Mouse (Mus musculus) embryonic fibroblast, embryonic 13.5 days (primary cell): ENCODE results near the gene Arid5a. TPM values are rescaled to one million over a fixed set of nuclear protein-coding genes. Genes with fewer than 3 reads are reported as not detected.

ENCODE experiments used
- H3K27ac ChIP-seq: 2 replicates; pipeline ENCODE4 v1.5.1; 2012; ENCODE audit warnings: low read length, control low read depth, inconsistent platforms; ENCODE audit not compliant: insufficient read depth
- H3K4me1 ChIP-seq: 2 replicates; pipeline ENCODE4 v1.6.1; 2011; ENCODE audit warnings: low read length; ENCODE audit not compliant: control insufficient read depth, insufficient read depth
- H3K4me3 ChIP-seq: 2 replicates; pipeline ENCODE4 v1.5.1; 2011; ENCODE audit warnings: mild to moderate bottlenecking, control low read depth, low read length; ENCODE audit not compliant: insufficient read depth
- CTCF ChIP-seq: IDR thresholded peaks from 2 replicates; pipeline ENCODE4 v1.5.1; 2011; ENCODE audit warnings: mild to moderate bottlenecking, control low read depth, low read length, moderate library complexity, borderline replicate concordance; ENCODE audit not compliant: insufficient read depth
- POLR2A ChIP-seq: IDR thresholded peaks from 2 replicates; pipeline ENCODE4 v1.6.1; 2011; ENCODE audit warnings: low read depth, mild to moderate bottlenecking, control low read depth, low read length, moderate library complexity
- polyA plus RNA-seq: library from polyadenylated mRNA; stranded (reverse); fragments of >200 nt; gene quantifications from 2 replicates; pipeline ENCODE4 v1.2.4, GENCODE M21; 2011; ENCODE audit warnings: low read depth; ENCODE audit not compliant: missing spikeins, insufficient read length

Gene Arid5a
- polyA plus RNA-seq, 1 experiment: 13.8 TPM

DNA sequence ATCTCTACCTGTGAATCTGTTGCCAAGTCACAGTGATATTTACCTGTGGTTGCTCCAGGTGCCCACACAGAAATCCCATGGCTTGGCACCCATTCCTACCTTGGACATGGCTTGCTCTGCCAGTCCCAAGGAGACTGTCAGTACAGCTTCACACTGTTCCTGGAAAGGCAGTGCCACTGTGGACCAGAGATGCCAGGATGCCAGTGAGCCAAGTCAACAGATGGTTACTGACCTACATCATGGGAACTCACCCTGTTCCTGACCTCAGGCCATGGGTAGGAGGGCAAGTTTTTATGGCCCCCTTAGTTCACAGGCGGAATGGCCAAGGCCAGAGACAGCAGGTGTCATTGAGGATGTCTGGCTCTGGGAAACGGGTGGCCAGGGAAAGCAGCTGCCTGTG, 13.6 kb downstream of the Arid5a start:
- H3K4me3 ChIP-seq: no peak overlapping the region
- TF ChIP-seq CTCF (no peak), POLR2A (no peak)

DNA sequence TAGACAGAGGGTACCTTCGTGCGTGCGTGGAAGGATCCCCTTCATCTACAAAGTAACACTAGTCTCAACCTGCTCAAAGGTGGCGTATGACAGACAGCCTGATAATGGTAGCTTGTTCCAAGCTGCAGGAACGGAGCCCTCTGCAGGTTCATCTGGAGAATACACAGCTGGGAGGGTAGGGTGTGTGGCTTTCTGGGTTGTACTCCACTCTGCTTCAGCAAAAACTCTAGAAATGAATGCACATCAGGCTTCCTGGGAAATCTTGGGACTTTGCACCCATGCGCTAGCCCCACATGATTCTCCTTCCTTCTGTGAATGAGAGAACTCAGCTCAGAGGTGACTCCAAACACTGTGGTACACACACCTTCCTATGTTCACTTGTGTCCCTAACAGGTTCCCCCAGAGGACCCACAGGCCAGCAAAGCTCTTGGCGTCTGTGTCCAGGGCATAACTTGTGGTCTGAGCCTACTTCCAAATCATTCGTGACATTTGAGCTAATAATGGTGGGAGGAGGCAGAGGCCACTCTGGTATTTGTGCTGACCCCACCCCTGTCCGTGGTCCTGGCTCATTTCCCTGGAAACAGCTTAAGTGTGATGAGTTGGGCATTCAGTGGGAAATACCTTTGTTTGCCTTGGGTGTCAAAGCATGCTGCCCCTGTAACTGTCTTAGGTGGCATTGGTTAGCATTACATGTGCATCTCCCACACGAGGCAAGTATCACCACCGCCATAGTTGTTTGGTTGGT, 14.5 kb downstream of the Arid5a start:
- Histone ChIP-seq H3K4me3 (no peak overlapping the region), H3K4me1 (peaks cover 3% of the 10 kb centered on the region; the same call in 1 of the 2 replicates), H3K27ac (no peak overlapping the region)
- TF ChIP-seq CTCF (no peak), POLR2A (no peak)

More for the DNA sequence above, 13.6 kb downstream of the Arid5a start:
- H3K27ac ChIP-seq: no peak overlapping the region
- peaks cover under 1% of the 10 kb centered on the region; the same call in 1 of the 2 replicates for H3K4me1 ChIP-seq

DNA sequence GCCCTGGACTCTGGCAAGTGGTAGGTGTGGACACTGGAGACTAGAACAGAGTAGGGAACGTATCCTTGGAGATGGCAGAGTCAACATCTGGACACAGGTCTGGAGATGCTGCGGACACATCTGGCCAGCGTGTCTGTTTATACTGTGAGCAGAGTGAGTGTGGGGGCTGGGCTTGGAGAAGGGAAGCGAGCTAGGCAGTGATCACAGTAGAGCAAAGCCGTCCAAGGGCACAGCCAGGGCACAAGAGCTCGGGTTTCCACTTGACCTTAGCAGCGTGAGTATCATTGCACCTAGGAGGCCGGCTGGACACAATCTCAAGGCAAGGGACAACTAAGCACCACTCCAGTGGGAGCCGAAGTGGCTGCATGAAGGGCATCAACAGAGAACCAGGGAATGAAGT, 15.5 kb downstream of the Arid5a start:
- H3K4me3 ChIP-seq: no peak overlapping the region
- peaks cover 3% of the 10 kb centered on the region; the same call in 1 of the 2 replicates for H3K4me1 ChIP-seq
- no peak overlapping the region for H3K27ac ChIP-seq
- TF ChIP-seq POLR2A (no peak), CTCF (no peak)

- TF ChIP-seq POLR2A (no peak), CTCF (peak; percentile 66; the same call in 1 of the 2 replicates)
- Histone ChIP-seq H3K27ac (no peak overlapping the region), H3K4me1 (peaks cover 3% of the 10 kb centered on the region; the same call in 1 of the 2 replicates), H3K4me3 (no peak overlapping the region)
These were observed 16.4 kb downstream of the Arid5a start for GRCm38 (mm10) chr1:36323746-36324448.

GRCm38 (mm10) chr1:36325900-36326321, 18.4 kb downstream of the Arid5a start:
- Histone ChIP-seq H3K27ac (peak overlapping the region; percentile 53), H3K4me3 (no peak overlapping the region), H3K4me1 (peaks cover 3% of the 10 kb centered on the region; the same call in 1 of the 2 replicates)
- TF ChIP-seq CTCF (no peak), POLR2A (no peak)

- H3K4me3 ChIP-seq: no peak overlapping the region
- H3K27ac ChIP-seq: peak overlapping the region; percentile 53
- H3K4me1 ChIP-seq: peaks cover 3% of the 10 kb centered on the region; the same call in 1 of the 2 replicates
- TF ChIP-seq CTCF: no peak
- TF ChIP-seq POLR2A: no peak
These were observed 19.3 kb downstream of the Arid5a start for GRCm38 (mm10) chr1:36326815-36327214.

GRCm38 (mm10) chr1:36331743-36332142, 24.2 kb downstream of the Arid5a start:
- Histone ChIP-seq H3K4me1 (no peaks in the 10 kb centered on the region), H3K4me3 (no peak overlapping the region), H3K27ac (no peak overlapping the region)
- no peak for TF ChIP-seq CTCF
- no peak for TF ChIP-seq POLR2A

GRCm38 (mm10) chr1:36332955-36333887, 25.7 kb downstream of the Arid5a start:
- Histone ChIP-seq H3K4me3 (no peak overlapping the region), H3K27ac (no peak overlapping the region)
- TF ChIP-seq POLR2A (no peak), CTCF (no peak)

GRCm38 (mm10) chr1:36342547-36342946, 35.0 kb downstream of the Arid5a start:
- no peak overlapping the region for H3K4me3 ChIP-seq
- TF ChIP-seq CTCF (no peak), POLR2A (no peak)
- no peaks in the 10 kb centered on the region for H3K4me1 ChIP-seq
- no peak overlapping the region for H3K27ac ChIP-seq

More at GRCm38 (mm10) chr1:36332955-36333887, 25.7 kb downstream of the Arid5a start:
- H3K4me1 ChIP-seq: no peaks in the 10 kb centered on the region
